Mouse (Mus musculus) adrenal gland, adult 10 weeks (tissue): ENCODE results near the gene Hacd4. TPM values are rescaled to one million over a fixed set of nuclear protein-coding genes. Genes with fewer than 3 reads are reported as not detected.

Experiments used
- polyA plus RNA-seq: library from polyadenylated mRNA; stranded (reverse); fragments of 350-450 nt; fragmentation: Illumina TruSeq; extraction: RNeasy Lipid Tissue Mini Kit (QIAGEN cat#74804); gene quantifications from one replicate; pipeline ENCODE4 v1.2.3, GENCODE M21; 2014; ENCODE audit warnings: low read depth, low replicate concordance

Gene Hacd4
- 15.3 TPM for polyA plus RNA-seq

DNA sequence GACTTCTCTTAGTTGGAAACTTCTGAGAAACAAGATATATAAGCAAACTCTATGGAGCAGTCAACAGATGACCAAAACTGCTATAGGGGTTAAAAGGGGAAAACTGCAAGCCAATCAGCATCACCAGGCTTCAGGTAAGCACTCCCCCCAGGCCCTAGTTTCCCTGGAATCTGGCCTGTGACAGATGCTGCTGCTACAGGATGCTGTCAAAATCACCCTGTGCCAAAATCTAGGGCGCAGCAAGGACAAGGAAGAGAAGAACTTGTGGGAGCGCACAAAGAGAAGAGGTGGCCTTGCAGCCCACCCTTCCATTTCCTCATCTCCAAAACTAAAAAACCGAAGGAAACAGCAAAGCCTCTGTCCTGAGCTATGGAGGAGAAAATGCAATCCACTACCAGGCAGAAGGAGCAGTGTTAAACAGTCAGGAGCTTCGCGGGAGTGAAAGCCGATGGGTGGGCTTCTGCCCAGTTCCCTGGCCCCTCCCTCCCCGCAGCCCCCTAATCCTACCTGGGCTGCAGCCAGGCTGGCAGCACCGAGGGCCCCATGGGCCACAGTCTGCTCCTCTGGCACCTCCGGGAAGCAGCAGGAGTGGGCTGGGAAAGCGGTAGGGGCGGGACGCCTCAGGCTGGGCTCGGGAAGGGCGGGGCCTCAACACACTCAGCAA, at the start of gene Hacd4:
Gene Hacd4 (minus strand): TSS at position 603 of the 664 bp plus-strand sequence.

Other genes with a start within 250 kb of the Hacd4 start
- gene Ifnb1, start 83.8 kb upstream of the Hacd4 start, polyA plus RNA-seq: not detected
- gene Ifna15, start 119.3 kb upstream of the Hacd4 start, polyA plus RNA-seq: not detected
- gene Ifna14, start 132.9 kb upstream of the Hacd4 start, polyA plus RNA-seq: not detected
- not detected for gene Ifna9, start 153.5 kb upstream of the Hacd4 start, polyA plus RNA-seq
- gene Ifna12, start 164.4 kb upstream of the Hacd4 start, polyA plus RNA-seq: not detected
- gene C87499, start 195.5 kb upstream of the Hacd4 start, polyA plus RNA-seq: not detected
- not detected for gene Ifna13, start 205.5 kb upstream of the Hacd4 start, polyA plus RNA-seq
- not detected for gene Ifna16, start 238.0 kb upstream of the Hacd4 start, polyA plus RNA-seq
- not detected for gene Ifna2, start 245.0 kb upstream of the Hacd4 start, polyA plus RNA-seq